Mouse (Mus musculus) heart, embryonic 16.5 days (tissue): ENCODE data around the gene 4930432M17Rik. TPM values are rescaled to one million over a fixed set of nuclear protein-coding genes. Genes with fewer than 3 reads are reported as not detected.

Source experiments
- ATAC-seq: fragments of 200-750 bp; cut with Nextera tagmentation; replicated peaks from 2 replicates; pipeline ENCODE4 v1.8.0; 2017; ENCODE audit warnings: moderate number of reproducible peaks; ENCODE audit not compliant: insufficient read depth, low FRiP score; ENCODE audit errors: extremely low read depth
- H3K27ac ChIP-seq: fragments of 300-500 bp; sonication (generic); 2 replicates; pipeline ENCODE4 v1.5.1; 2014; ENCODE audit warnings: mild to moderate bottlenecking, low read length, control low read depth, moderate library complexity
- H3K27me3 ChIP-seq: fragments of 300-500 bp; sonication (generic); 2 replicates; pipeline ENCODE4 v1.6.1; 2014; ENCODE audit warnings: low read length, mixed read lengths; ENCODE audit not compliant: control insufficient read depth, insufficient read depth
- H3K36me3 ChIP-seq: fragments of 300-500 bp; sonication (generic); 2 replicates; pipeline ENCODE4 v1.6.1; 2014; ENCODE audit not compliant: control insufficient read depth, insufficient read depth
- H3K4me1 ChIP-seq: fragments of 300-500 bp; sonication (generic); 2 replicates; pipeline ENCODE4 v1.6.1; 2014; ENCODE audit warnings: low read length, mixed read lengths; ENCODE audit not compliant: control insufficient read depth, insufficient read depth
- H3K4me2 ChIP-seq: fragments of 300-500 bp; sonication (generic); 2 replicates; pipeline ENCODE4 v1.6.1; 2014; ENCODE audit warnings: low read depth, mild to moderate bottlenecking, control low read depth, low read length
- H3K4me3 ChIP-seq: fragments of 300-500 bp; sonication (generic); 2 replicates; pipeline ENCODE4 v1.5.1; 2014; ENCODE audit warnings: mild to moderate bottlenecking, control low read depth, low read length
- H3K9ac ChIP-seq: fragments of 300-500 bp; sonication (generic); 2 replicates; pipeline ENCODE4 v1.6.1; 2014; ENCODE audit warnings: low read length, control low read depth
- H3K9me3 ChIP-seq: fragments of 300-500 bp; sonication (generic); replicated peaks from 2 replicates; pipeline ENCODE4 v1.6.1; 2016; ENCODE audit warnings: low read length; ENCODE audit not compliant: control insufficient read depth
- WGBS: fragments of 180-500 bp; shearing (Covaris S2); extraction: QIAGEN DNeasy Blood & Tissue Kit; methylation state at CpG from one replicate; pipeline ENCODE4 v1.1.7; 2014; 5-methylcytosine and 5-hydroxymethylcytosine counted together
- polyA plus RNA-seq: library from polyadenylated mRNA; unstranded; fragments of >200 nt; fragmentation: Nextera tagmentation; extraction: Ambion mirVana; gene quantifications from 2 replicates; pipeline ENCODE4 v1.2.1, GENCODE M21; 2015

Gene 4930432M17Rik
- polyA plus RNA-seq, 1 experiment from 2014 or later: not detected

DNA sequence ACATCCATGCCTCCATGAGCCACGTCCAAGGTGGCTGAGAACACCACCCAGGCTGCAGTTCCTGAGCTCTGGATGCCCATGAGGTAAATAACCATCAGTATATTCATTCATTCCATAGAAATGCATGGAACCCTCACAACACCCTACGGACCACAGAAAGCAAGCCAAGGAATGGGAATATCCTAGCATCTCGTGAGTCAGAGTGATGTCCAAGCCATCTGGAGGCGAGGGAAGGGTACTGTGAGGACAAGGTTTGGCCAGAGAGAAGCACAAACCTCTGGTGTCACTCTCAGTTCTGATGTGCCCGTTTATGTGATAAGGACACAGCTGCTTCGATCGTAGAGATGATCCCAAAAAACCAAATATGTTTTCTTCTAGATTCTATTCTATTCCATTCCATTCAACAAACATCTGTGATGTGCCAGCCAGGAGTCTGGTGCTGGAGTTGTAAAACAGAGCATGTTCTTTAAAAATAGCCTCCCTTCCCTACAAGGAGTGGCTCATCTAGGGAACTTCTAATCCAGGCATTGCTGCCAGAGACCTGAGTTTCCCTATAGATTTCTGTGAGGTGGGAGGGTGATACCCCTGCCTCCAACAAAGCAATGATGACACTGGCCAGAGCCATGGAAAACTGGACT is 40.5 kb downstream of the 4930432M17Rik start:
- Histone ChIP-seq H3K36me3 (no peaks in the 10 kb centered on the region), H3K4me1 (peaks cover 24% of the 10 kb centered on the region), H3K4me3 (no peak overlapping the region), H3K27ac (0 out of 2 replicates have a peak overlapping the region, but pooled peaks have one; percentile 2), H3K27me3 (no peaks in the 10 kb centered on the region), H3K9ac (no peak overlapping the region), H3K4me2 (no peak overlapping the region), H3K9me3 (no peaks in the 10 kb centered on the region)
- no peak; the same call in 1 of the 2 replicates for ATAC-seq
- WGBS: 73% methylated on average over 7 of the region's 7 CpGs

DNA sequence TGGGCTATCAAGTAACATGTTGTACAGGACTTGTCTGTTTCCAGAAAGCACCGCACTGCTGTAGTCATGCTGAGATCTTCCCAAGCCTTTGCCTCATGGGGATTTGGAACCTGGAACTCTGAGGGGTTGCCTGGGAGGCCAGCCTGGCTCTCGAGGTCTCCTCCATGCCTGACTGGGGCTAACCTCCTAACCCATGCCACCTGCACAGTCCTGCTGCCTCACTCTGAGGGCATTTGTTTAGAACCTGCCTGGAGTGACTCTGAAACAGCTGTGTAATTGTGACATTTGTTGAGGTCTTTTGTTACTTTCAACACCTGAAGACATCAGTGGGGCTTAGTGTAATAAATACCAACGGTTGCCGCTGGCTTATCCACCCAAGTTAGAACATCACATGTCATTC is 41.7 kb downstream of the 4930432M17Rik start:
- Histone ChIP-seq H3K9me3 (no peaks in the 10 kb centered on the region), H3K27me3 (no peaks in the 10 kb centered on the region), H3K36me3 (no peaks in the 10 kb centered on the region), H3K4me2 (no peak overlapping the region), H3K4me3 (no peak overlapping the region), H3K4me1 (peaks cover 18% of the 10 kb centered on the region), H3K27ac (no peak overlapping the region), H3K9ac (no peak overlapping the region)
- 66% methylated on average over 4 of the region's 4 CpGs for WGBS
- ATAC-seq: no peak

DNA sequence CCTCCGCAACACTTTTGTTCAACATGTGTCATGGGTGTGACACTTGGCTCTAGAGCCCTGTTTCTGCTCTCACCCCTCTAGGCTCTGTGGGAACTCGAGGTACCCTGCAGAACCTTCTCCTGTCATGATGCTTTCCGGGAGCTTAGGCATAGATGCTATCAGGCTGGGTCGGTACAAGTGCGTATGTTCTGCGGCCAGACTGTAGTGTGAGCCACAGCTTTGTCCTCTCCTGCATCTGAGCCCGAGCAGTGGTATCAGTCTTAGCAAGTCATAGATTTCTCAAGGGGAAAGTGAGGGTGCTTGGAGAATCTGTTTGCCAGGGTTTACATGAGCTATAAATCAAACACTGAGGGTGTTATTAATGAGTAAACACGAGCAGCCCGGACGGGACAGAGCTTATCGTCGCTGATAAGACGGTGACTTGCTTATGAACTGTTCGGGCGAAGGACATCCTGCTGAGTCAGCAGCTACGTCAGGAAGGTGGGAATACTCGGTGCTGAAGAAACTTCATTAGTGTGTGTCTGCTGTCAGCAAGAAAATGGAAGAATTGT is 42.7 kb downstream of the 4930432M17Rik start:
- Histone ChIP-seq H3K27ac (no peak overlapping the region), H3K9me3 (no peaks in the 10 kb centered on the region), H3K27me3 (no peaks in the 10 kb centered on the region), H3K4me1 (peaks cover 18% of the 10 kb centered on the region), H3K4me2 (peak overlapping the region; percentile 28), H3K4me3 (no peak overlapping the region; the same call in 1 of the 2 replicates), H3K9ac (no peak overlapping the region; the same call in 1 of the 2 replicates), H3K36me3 (no peaks in the 10 kb centered on the region)
- 16% methylated on average over 17 of the region's 17 CpGs for WGBS
- no peak; the same call in 1 of the 2 replicates for ATAC-seq

DNA sequence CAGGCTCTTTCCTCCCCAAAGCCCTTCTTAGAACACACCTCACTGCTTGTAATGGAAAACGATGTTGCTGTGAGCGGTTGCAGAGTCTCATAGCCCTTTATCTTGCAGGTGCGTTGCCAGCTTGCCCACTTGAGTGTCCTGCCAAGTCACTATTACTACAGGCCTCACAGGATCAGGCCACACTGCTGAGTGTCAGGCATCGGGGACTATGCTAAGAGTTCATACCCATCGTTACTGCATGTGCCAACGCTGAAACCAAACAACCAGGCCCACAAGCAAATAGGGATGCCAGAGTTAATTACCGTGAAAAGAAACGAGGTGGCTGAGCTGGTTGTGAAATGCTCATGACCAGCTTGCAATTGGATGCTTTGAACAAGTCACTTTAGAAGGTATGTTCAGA is 43.3 kb downstream of the 4930432M17Rik start:
- Histone ChIP-seq H3K27ac (no peak overlapping the region), H3K4me3 (no peak overlapping the region), H3K36me3 (no peaks in the 10 kb centered on the region), H3K4me2 (peak overlapping the region; percentile 28), H3K9ac (no peak overlapping the region; the same call in 1 of the 2 replicates), H3K27me3 (no peaks in the 10 kb centered on the region), H3K9me3 (no peaks in the 10 kb centered on the region), H3K4me1 (peaks cover 18% of the 10 kb centered on the region)
- no peak for ATAC-seq
- WGBS: 46% methylated on average over 8 of the region's 8 CpGs

DNA sequence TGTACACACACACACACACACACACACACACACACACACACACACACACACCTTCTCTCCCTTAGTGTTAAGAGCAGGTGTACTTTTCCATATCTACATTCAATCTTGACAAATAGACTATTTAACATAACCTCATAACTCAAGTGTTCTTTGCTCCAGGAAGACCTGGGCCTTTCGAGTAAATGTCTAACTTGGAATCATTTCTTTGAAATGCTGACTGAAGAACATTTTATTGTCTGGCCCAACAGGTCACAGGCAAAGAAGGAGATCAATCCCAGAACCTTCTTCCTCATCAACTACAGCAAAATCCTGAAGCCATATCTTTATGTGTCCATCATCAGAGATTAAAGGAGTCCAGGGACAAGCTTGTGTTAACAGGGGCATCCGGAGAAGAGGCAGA is 43.9 kb downstream of the 4930432M17Rik start:
- 67% methylated on average over 2 of the region's 2 CpGs for WGBS
- Histone ChIP-seq H3K36me3 (no peaks in the 10 kb centered on the region), H3K9me3 (no peaks in the 10 kb centered on the region), H3K27me3 (no peaks in the 10 kb centered on the region), H3K4me3 (no peak overlapping the region), H3K9ac (no peak overlapping the region), H3K27ac (no peak overlapping the region), H3K4me1 (peaks cover 18% of the 10 kb centered on the region), H3K4me2 (no peak overlapping the region)
- ATAC-seq: no peak

DNA sequence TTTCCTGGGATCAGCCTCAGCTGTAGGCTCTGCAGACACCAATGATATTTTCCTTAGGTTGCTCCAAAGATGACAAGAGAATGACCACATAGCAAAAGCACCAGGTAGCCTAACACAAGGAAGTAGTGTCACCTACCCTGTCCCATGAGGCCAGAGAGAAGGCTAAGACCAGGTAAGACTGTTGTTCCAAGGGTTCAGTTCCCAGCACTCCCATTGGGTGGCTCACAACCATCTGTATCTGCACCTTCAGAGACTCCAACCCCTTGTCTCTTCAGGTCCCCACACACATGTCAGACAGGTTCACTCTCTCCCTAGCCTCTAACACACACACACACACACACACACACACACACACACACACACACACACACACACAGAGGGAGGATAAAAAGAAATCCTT is 44.8 kb downstream of the 4930432M17Rik start:
- Histone ChIP-seq H3K27me3 (no peaks in the 10 kb centered on the region), H3K4me1 (peaks cover 18% of the 10 kb centered on the region), H3K9me3 (no peaks in the 10 kb centered on the region), H3K36me3 (no peaks in the 10 kb centered on the region), H3K4me2 (no peak overlapping the region), H3K27ac (no peak overlapping the region), H3K4me3 (no peak overlapping the region), H3K9ac (no peak overlapping the region)
- ATAC-seq: no peak

DNA sequence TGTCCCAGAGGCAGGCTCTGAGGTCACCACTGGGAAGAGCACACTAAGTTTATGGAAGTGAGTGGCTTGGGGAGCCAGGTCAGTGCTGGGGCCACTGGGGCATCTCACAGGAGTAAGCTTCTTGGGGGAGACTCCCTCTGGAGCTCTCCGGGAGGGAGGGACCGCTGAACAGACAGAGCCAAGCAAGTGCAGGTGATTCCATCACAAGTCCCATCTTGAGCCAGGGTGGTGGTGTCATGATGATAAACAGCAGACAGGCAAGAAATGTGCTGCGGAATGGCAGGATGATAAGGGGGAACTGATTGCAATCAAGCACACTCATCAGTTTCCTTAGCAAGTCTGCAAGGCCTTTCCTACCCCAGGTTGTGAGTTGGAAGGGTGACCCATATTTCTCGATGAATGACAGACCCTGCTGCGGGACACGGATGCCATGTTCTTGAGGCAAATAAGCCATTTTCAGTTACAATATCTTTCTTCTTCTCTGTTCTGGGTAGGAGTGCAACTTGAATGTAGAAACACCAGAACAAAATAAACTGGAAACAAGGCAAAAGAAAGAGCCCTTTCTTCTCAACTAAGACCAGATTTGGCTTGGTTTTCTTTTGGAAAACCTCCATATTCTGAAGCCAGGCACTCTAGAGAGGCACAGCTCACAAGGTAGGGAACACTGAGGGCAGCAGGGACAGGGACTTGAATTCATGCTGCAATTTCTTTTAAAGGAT is 45.3 kb downstream of the 4930432M17Rik start:
- peaks cover 15% of the 10 kb centered on the region for H3K4me1 ChIP-seq
- H3K4me2 ChIP-seq: no peak overlapping the region
- WGBS: 61% methylated on average over 6 of the region's 6 CpGs
- H3K4me3 ChIP-seq: no peak overlapping the region
- H3K9ac ChIP-seq: no peak overlapping the region
- H3K36me3 ChIP-seq: no peaks in the 10 kb centered on the region
- H3K9me3 ChIP-seq: no peaks in the 10 kb centered on the region
- ATAC-seq: no peak
- no peak overlapping the region for H3K27ac ChIP-seq
- H3K27me3 ChIP-seq: no peaks in the 10 kb centered on the region

DNA sequence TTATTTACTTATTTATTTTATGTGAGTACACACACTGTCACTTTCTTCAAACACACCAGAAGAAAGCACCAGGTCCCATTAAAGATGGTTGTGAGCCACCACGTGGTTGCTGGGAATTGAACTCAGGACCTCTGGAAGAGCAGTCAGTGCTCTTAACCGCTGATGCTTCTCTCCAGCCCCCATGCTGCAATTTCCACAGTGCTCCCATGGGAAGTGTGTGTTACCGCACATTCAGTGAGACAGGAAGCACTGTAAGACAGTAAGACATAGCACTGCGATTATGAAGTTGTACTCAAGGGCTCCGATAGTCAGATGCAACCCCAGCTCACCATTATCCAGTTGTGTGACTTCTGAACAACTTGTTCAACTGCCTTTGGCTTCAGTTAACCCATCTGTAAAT is 45.9 kb downstream of the 4930432M17Rik start:
- H3K9me3 ChIP-seq: no peaks in the 10 kb centered on the region
- H3K27ac ChIP-seq: no peak overlapping the region
- no peaks in the 10 kb centered on the region for H3K36me3 ChIP-seq
- peaks cover 12% of the 10 kb centered on the region for H3K4me1 ChIP-seq
- no peaks in the 10 kb centered on the region for H3K27me3 ChIP-seq
- no peak overlapping the region for H3K4me3 ChIP-seq
- ATAC-seq: no peak
- H3K4me2 ChIP-seq: no peak overlapping the region
- WGBS: 76% methylated on average over 5 of the region's 5 CpGs
- no peak overlapping the region for H3K9ac ChIP-seq

DNA sequence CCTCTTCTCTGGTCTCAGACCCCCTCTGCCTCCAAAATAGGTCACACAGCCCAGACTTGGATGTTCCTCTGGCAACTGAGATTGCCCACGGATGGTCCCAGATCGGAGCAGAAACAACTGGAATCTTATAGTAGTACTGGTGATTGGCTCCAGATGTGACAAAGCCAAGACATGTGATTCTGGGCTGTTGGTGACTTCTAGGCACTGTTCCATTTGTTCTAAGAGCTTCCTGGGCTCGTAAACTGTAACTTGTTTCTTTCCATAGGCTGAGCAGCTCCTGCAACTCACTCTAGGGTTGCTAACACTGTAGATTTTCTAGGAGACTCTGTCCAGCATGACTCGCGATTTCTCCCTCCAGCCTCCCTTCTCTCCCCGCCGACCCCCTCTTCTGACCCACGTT is 48.1 kb downstream of the 4930432M17Rik start:
- H3K36me3 ChIP-seq: no peaks in the 10 kb centered on the region
- no peak for ATAC-seq
- H3K27ac ChIP-seq: no peak overlapping the region
- no peak overlapping the region for H3K4me3 ChIP-seq
- H3K9me3 ChIP-seq: no peaks in the 10 kb centered on the region
- H3K9ac ChIP-seq: no peak overlapping the region
- H3K27me3 ChIP-seq: no peaks in the 10 kb centered on the region
- WGBS: 71% methylated on average over 8 of the region's 8 CpGs
- no peak overlapping the region for H3K4me2 ChIP-seq
- peaks cover 14% of the 10 kb centered on the region for H3K4me1 ChIP-seq
